Mouse (Mus musculus) heart, adult 9 months (tissue): ENCODE measurements around the gene Kcnip3.

ENCODE experiments used
- DNase-seq, 2 experiments: peaks; one replicate each; pipeline ENCODE4 v3.0.0; 2022; ENCODE audit warnings: low spot score in 2 of 2

Kcnip3 gene

GRCm38 (mm10) chr2:127470661-127471060 is 51.2 kb downstream of the Kcnip3 start:
- no peak for DNase-seq

GRCm38 (mm10) chr2:127470183-127470582 is 51.7 kb downstream of the Kcnip3 start:
- DNase-seq: no peak

- peak; percentile 56 to 57 for DNase-seq
Measured at GRCm38 (mm10) chr2:127462314-127462713, 59.6 kb downstream of the Kcnip3 start.

DNA sequence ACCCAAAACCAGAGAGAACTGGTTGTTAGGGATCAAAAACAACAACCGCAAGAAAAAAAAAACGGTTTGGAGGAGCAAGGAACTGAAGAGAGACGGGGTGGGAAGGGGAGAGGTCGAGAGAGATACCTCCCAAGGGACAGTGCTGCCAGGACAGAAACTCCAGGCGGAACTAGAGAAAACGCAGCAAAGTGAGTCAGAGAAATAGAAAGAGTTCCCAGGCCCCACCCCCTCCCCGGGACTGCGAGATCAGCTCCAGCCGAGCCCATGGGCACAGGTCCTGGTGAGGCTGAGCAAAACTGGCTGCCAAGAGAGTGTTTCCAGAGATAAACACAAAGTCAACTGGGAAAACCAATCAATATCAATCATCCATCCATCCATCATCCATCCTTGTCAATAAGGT is 60.5 kb downstream of the Kcnip3 start:
- no peak for DNase-seq

DNA sequence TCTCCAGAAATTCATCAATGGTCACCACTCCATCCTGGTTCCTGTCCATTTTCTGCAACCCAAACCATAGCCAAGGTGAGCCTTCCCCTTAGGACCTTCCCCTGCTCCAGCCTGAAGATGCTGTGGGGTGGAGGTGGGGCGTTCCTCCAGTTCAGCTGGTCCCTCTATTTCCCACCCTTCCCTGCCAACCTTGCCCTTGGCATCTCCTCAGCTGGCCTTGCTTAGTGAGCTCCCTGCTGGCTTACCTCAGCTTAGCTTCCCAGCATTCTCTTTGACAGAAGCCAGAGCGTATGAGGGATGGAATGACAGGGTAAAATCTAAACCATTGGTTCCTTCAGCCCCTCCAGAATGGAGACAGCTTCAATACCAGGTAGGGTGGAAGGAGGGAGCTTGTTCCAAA is 62.6 kb downstream of the Kcnip3 start:
- DNase-seq: no peak

GRCm38 (mm10) chr2:127453764-127454163 is 68.1 kb downstream of the Kcnip3 start:
- DNase-seq: peak; percentile 48 to 75

DNA sequence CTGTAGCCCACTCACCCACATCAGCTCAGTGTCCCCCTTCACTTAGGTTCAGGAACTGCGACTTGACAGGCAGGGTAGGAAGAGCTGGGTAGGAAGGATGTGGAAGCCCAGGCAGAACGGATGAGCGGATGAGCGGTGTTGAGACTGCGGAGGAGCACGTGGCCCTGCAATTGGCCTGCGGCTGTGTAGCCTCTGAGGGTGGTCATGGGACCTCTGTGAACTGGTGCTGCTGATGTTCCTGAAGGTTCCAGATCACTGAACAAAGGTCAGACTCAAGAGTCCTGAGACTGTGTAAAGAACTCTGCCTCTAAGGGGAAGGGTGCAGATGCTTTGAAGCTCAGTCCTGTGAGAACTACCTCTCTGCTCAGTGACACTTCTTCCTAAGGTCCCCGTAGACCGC is 68.8 kb downstream of the Kcnip3 start:
- no peak for DNase-seq

- no peak for DNase-seq
Measured at GRCm38 (mm10) chr2:127451748-127452147, 70.1 kb downstream of the Kcnip3 start.

- DNase-seq: no peak
Measured at GRCm38 (mm10) chr2:127449691-127450090, 72.2 kb downstream of the Kcnip3 start.

GRCm38 (mm10) chr2:127446847-127447246 is 75.0 kb downstream of the Kcnip3 start:
- DNase-seq: no peak

DNA sequence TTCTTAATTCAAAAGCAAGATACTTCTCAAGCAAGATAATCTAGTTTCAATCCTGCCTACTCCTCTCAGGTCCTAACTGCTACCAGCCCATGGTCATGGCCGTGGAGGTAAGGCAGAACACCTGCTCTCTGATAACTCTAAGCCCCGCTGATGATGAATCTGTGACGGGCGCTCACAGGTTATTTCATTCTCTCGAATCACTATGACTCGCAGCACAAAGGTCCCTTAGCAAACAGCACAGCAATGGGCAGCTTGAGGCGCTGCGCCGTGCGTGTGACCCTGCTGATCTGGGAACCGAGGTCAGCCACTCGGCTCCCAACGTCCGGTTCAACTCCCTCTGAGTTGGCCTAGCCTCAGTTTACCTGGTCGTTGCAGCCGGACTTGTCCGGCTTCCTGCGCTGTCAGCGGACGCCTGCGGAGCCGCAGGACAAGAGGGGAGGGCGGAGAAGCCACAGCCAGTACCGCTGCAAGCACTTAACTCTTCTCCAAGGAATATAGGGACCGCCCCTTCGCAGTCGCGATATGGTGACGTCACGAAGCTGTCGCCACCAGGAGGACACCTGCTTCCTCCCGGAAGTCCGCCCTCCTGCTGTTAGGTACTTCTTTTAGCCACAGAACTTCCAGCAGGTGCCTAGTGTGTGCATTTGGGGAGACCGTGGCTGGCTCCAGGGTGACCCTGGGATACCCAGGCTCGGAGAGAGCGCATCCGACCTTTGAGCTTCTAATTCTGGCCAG is 77.7 kb downstream of the Kcnip3 start, which contains the start of gene Fahd2a:
Gene Fahd2a (minus strand): TSS at position 511 of the 735 bp plus-strand sequence.
- DNase-seq: peak; percentile 73 to 79

DNA sequence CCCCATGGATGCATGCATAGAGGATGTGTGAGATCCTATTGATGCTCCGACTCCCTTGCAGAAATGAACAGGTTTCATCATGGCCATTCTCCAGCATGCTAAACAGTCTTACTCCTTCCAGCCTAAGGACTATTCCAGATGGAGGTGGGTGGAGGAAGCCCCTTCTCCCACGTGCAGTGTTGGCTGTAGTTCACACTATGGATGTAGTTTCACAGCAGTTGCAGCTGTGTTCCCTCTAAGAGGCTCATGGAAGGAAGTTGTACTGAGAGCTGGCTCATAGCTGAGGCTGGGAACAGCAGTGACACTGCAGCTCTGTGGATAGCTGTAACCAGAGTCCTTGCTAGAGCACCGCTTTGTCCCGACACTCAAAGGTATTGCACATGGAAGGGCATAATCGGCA is 84.2 kb downstream of the Kcnip3 start:
- no peak for DNase-seq

DNA sequence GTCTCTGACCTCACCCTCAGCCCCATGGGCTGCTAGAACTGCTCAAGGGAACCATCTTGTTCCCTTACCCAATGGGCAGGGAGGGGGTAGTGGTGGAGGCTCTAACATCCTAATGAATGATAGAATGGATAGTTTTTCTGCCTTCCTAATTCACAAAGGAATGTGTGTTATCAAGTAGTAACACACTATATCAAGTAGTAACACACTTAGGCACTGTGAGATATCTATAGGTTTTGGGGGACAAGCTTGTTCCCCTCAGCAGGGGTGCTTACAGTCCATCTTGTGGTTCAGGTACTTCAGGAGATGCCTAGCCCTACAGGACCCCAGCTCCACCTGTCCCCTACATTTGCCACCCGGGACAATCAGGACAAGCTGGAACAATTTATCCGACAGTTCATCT is 86.3 kb downstream of the Kcnip3 start:
- DNase-seq: no peak

- no peak for DNase-seq
Measured at GRCm38 (mm10) chr2:127435135-127435534, 86.8 kb downstream of the Kcnip3 start.

- DNase-seq: no peak
Measured at GRCm38 (mm10) chr2:127433487-127434295, 88.2 kb downstream of the Kcnip3 start.

DNA sequence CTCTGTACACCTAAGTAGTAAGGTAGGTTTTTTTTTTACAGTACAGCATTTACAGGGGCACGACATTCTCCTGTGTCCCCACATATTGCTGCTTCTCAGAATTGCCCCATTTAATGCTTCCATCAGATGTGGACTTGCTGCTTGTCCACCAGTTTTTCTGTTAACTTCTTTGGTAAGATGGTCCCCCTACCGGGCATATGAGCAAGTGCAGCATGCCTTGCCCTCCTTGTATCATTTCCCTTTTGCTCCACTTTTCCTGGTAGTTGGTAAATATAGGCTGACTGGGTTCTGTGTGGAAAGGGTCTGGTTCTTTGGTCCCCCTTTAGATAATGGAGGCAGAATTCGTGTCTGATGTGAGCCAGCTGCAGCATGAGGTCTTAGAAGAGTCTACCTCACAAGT is 91.7 kb downstream of the Kcnip3 start:
- DNase-seq: peak; percentile 22 to 29

DNA sequence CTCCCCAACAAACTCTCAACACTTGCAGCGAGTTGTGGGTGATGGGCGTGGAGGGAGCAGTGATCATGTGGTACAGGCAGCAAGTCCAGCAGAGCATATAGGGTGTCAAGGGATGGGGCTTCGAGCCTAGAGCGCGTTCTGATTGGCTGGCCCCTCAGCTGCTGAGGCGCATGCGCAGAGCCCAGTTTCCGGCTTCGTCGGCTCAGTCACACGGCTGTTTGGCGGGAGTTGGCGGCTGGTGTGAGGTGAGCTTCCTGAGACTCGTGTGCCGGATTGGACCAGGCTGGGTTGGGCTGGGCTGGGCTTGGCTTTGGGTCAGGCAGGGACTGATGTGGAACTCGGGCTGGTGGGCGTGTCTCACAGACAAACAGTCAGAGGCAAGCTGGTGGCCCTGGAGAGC is 96.9 kb downstream of the Kcnip3 start, which contains the start of gene Gpat2:
Gene Gpat2 (plus strand): TSS at position 223 of the 400 bp plus-strand sequence.
- DNase-seq: no peak

DNA sequence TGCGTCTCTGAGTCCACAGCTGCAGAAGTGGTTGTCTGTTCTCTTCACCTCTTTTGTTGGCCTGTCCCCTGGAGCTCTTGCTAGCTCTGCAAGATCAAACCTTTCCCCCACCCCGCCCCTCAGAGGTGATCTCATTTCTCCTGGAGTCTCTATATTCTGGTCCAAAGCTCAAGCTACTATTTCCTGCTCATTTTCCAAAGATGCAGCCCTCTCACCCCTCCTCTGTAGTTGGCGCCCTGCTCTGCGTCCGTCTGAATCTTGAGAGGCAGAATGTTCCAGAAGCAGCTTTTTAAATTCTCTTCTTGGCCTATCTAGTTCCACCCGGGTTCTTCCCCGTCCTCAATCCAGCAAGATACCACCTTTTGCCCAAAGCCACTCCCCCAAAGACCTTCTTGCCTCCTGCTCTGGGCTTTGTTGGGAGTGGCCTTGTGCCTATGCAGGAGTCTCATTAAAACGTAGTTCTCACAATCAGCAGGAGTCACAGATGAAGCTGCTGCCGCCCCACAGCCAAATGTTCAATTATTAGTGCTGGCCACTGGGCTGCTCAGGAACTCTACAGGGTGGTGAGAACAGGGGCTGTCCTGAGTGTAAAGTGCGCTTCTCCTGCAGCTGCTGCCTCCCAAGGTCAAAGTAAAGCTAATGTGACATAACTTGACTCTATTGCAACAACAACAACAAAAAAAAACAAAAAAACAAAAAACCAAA is 103.5 kb downstream of the Kcnip3 start:
- DNase-seq: no peak

- no peak for DNase-seq
Measured at GRCm38 (mm10) chr2:127416706-127417105, 105.2 kb downstream of the Kcnip3 start.

GRCm38 (mm10) chr2:127415806-127416205 is 106.1 kb downstream of the Kcnip3 start:
- no peak for DNase-seq

DNA sequence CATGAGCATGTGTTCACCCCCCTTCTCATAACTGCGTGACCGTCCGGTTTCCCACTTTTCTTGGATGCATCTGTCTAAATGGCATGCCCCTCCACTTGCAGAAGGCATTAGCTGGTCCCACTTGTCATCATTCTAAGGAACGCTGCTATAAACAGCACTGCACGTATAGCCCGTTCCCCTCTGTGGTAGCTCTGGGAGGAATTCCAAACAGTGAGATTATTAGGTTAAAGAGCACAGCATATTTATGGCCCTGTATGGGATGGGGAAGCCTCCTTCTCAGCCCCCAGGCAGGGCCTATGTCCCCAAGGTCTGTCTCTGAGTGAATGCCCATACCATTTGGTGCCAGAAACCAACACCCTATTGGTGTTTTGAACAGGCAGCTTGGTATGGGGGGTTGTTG is 110.8 kb downstream of the Kcnip3 start:
- no peak for DNase-seq
